Mouse (Mus musculus) intestine, postnatal 0 days (tissue): ENCODE results near the gene Scarf2. TPM values are rescaled to one million over a fixed set of nuclear protein-coding genes. Genes with fewer than 3 reads are reported as not detected.

ENCODE experiments used
- ATAC-seq: fragments of 200-750 bp; cut with Nextera tagmentation; 2 replicates; pipeline ENCODE4 v1.8.0; 2017; ENCODE audit warnings: mild to moderate bottlenecking, moderate TSS enrichment, moderate library complexity
- H3K27ac ChIP-seq: fragments of 300-500 bp; sonication (generic); 2 replicates; pipeline ENCODE4 v1.5.1; 2014; ENCODE audit warnings: mild to moderate bottlenecking, low read depth, low read length, moderate library complexity
- H3K27me3 ChIP-seq: fragments of 300-500 bp; sonication (generic); replicated peaks from 2 replicates; pipeline ENCODE4 v1.6.1; 2014; ENCODE audit warnings: low read length, mixed read lengths; ENCODE audit not compliant: control insufficient read depth, insufficient read depth
- H3K36me3 ChIP-seq: fragments of 300-500 bp; sonication (generic); 2 replicates; pipeline ENCODE4 v1.6.1; 2014; ENCODE audit warnings: mild to moderate bottlenecking, moderate library complexity; ENCODE audit not compliant: control insufficient read depth, insufficient read depth
- H3K4me1 ChIP-seq: fragments of 300-500 bp; sonication (generic); replicated peaks from 2 replicates; pipeline ENCODE4 v1.6.1; 2014; ENCODE audit warnings: antibody characterized with exemption, low read length, mixed read lengths; ENCODE audit not compliant: control insufficient read depth, insufficient read depth
- H3K4me2 ChIP-seq: fragments of 300-500 bp; sonication (generic); replicated peaks from 2 replicates; pipeline ENCODE4 v1.6.1; 2014; ENCODE audit warnings: low read depth, mild to moderate bottlenecking, moderate library complexity
- H3K4me3 ChIP-seq: fragments of 300-500 bp; sonication (generic); 2 replicates; pipeline ENCODE4 v1.5.1; 2014; ENCODE audit warnings: low read depth, low read length
- H3K9ac ChIP-seq: fragments of 300-500 bp; sonication (generic); 2 replicates; pipeline ENCODE4 v1.6.1; 2014; ENCODE audit warnings: mild to moderate bottlenecking, low read depth, low read length
- H3K9me3 ChIP-seq: fragments of 300-500 bp; sonication (generic); 2 replicates; pipeline ENCODE4 v1.6.1; 2016; ENCODE audit warnings: mixed run types; ENCODE audit not compliant: control insufficient read depth
- CTCF ChIP-seq: sonication (generic); IDR thresholded peaks from 2 replicates; pipeline ENCODE4 v1.5.1; 2016; ENCODE audit warnings: low read depth, mild to moderate bottlenecking, control low read depth, antibody characterized with exemption, moderate library complexity
- WGBS: fragments of 180-500 bp; shearing (Covaris S2); extraction: QIAGEN DNeasy Blood & Tissue Kit; methylation state at CpG from one replicate; pipeline ENCODE4 v1.1.7; 2014; 5-methylcytosine and 5-hydroxymethylcytosine counted together
- polyA plus RNA-seq: library from polyadenylated mRNA; unstranded; fragments of >200 nt; fragmentation: Nextera tagmentation; extraction: Ambion mirVana; gene quantifications from 2 replicates; pipeline ENCODE4 v1.2.1, GENCODE M21; 2015

The Scarf2 gene
- polyA plus RNA-seq, 1 experiment from 2014 or later = 6.9 TPM

GRCm38 (mm10) chr16:17759813-17760321 is 37.2 kb upstream of the Scarf2 start:
- H3K9me3 ChIP-seq = no peaks in the 10 kb centered on the region
- TF ChIP-seq CTCF = no peak
- H3K4me3 ChIP-seq = peak overlapping the region; percentile 42
- H3K27ac ChIP-seq = peak overlapping the region; percentile 94
- H3K4me2 ChIP-seq = peak overlapping the region; percentile 83
- WGBS = under 1% methylated on average over 50 of the region's 54 CpGs
- peak overlapping the region; percentile 71 for H3K9ac ChIP-seq
- no peaks in the 10 kb centered on the region for H3K36me3 ChIP-seq
- H3K27me3 ChIP-seq = no peaks in the 10 kb centered on the region
- H3K4me1 ChIP-seq = peaks cover 5% of the 10 kb centered on the region
- ATAC-seq = no peak

GRCm38 (mm10) chr16:17760657-17761056 is 36.4 kb upstream of the Scarf2 start:
- H3K36me3 ChIP-seq = 0 out of 2 replicates have a peak, but pooled peaks cover 3% of the 10 kb centered on the region
- H3K9me3 ChIP-seq = no peaks in the 10 kb centered on the region
- TF ChIP-seq CTCF = peak; percentile 83
- no peak overlapping the region for H3K4me3 ChIP-seq
- H3K9ac ChIP-seq = no peak overlapping the region
- peak overlapping the region; percentile 83 for H3K4me2 ChIP-seq
- WGBS = 42% methylated on average over 8 of the region's 8 CpGs
- H3K27ac ChIP-seq = no peak overlapping the region
- peaks cover 5% of the 10 kb centered on the region for H3K4me1 ChIP-seq
- ATAC-seq = no peak
- H3K27me3 ChIP-seq = no peaks in the 10 kb centered on the region

GRCm38 (mm10) chr16:17761074-17761473 is 36.0 kb upstream of the Scarf2 start:
- ATAC-seq = no peak
- H3K36me3 ChIP-seq = 0 out of 2 replicates have a peak, but pooled peaks cover 3% of the 10 kb centered on the region
- H3K27ac ChIP-seq = no peak overlapping the region
- H3K9me3 ChIP-seq = no peaks in the 10 kb centered on the region
- WGBS = 68% methylated on average over 1 of the region's 1 CpGs
- no peak overlapping the region for H3K4me3 ChIP-seq
- no peaks in the 10 kb centered on the region for H3K27me3 ChIP-seq
- peak overlapping the region; percentile 83; the same call in 1 of the 2 replicates for H3K4me2 ChIP-seq
- no peak for TF ChIP-seq CTCF
- peaks cover 5% of the 10 kb centered on the region for H3K4me1 ChIP-seq
- no peak overlapping the region for H3K9ac ChIP-seq

- H3K4me3 ChIP-seq = no peak overlapping the region
- peaks cover 22% of the 10 kb centered on the region; the same call in 1 of the 2 replicates for H3K36me3 ChIP-seq
- no peaks in the 10 kb centered on the region; the same call in none of the 2 replicates for H3K4me1 ChIP-seq
- no peaks in the 10 kb centered on the region for H3K9me3 ChIP-seq
- H3K27me3 ChIP-seq = no peaks in the 10 kb centered on the region
- TF ChIP-seq CTCF = peak; percentile 52
- peak; percentile 89 for ATAC-seq
- H3K27ac ChIP-seq = peak overlapping the region; percentile 75
- peak overlapping the region; percentile 41 for H3K4me2 ChIP-seq
- WGBS = 35% methylated on average over 4 of the region's 4 CpGs
- no peak overlapping the region for H3K9ac ChIP-seq
These were observed 33.0 kb upstream of the Scarf2 start for GRCm38 (mm10) chr16:17764108-17764511.

- Histone ChIP-seq H3K27me3 (no peaks in the 10 kb centered on the region), H3K4me2 (no peak overlapping the region), H3K9me3 (no peaks in the 10 kb centered on the region), H3K4me1 (no peaks in the 10 kb centered on the region; the same call in 1 of the 2 replicates), H3K27ac (no peak overlapping the region), H3K36me3 (peaks cover 47% of the 10 kb centered on the region), H3K9ac (no peak overlapping the region), H3K4me3 (no peak overlapping the region)
- 83% methylated on average over 7 of the region's 7 CpGs for WGBS
- ATAC-seq = no peak
- TF ChIP-seq CTCF = no peak
These were observed 28.2 kb upstream of the Scarf2 start for GRCm38 (mm10) chr16:17768834-17769233.

- H3K4me1 ChIP-seq = no peaks in the 10 kb centered on the region
- no peaks in the 10 kb centered on the region for H3K9me3 ChIP-seq
- H3K4me3 ChIP-seq = no peak overlapping the region
- no peak overlapping the region for H3K4me2 ChIP-seq
- peak; percentile 70 for TF ChIP-seq CTCF
- H3K27me3 ChIP-seq = no peaks in the 10 kb centered on the region
- H3K9ac ChIP-seq = no peak overlapping the region
- WGBS = 69% methylated on average over 4 of the region's 4 CpGs
- peaks cover 55% of the 10 kb centered on the region for H3K36me3 ChIP-seq
- no peak overlapping the region for H3K27ac ChIP-seq
- no peak for ATAC-seq
These were observed 25.8 kb upstream of the Scarf2 start for GRCm38 (mm10) chr16:17771117-17771865.
